Mouse (Mus musculus) erythroblast, embryonic 14.5 days (primary cell): ENCODE measurements around the gene Nectin3.

Experiments
- GATA1 ChIP-seq: IDR thresholded peaks from 2 replicates; pipeline ENCODE4 v1.6.1; 2012; ENCODE audit warnings: low read length, inconsistent platforms, mixed read lengths
- TAL1 ChIP-seq: IDR thresholded peaks from 3 replicates; pipeline ENCODE4 v1.6.1; 2012; ENCODE audit warnings: low read length, inconsistent platforms, mixed read lengths

- TF ChIP-seq TAL1 (no peak), GATA1 (no peak)
Observed at GRCm38 (mm10) chr16:46410739-46411057, 87.6 kb downstream of the Nectin3 start.
